Comparison of ENCODE assay signal across 8 mouse cellular contexts in the genomic region with DNA sequence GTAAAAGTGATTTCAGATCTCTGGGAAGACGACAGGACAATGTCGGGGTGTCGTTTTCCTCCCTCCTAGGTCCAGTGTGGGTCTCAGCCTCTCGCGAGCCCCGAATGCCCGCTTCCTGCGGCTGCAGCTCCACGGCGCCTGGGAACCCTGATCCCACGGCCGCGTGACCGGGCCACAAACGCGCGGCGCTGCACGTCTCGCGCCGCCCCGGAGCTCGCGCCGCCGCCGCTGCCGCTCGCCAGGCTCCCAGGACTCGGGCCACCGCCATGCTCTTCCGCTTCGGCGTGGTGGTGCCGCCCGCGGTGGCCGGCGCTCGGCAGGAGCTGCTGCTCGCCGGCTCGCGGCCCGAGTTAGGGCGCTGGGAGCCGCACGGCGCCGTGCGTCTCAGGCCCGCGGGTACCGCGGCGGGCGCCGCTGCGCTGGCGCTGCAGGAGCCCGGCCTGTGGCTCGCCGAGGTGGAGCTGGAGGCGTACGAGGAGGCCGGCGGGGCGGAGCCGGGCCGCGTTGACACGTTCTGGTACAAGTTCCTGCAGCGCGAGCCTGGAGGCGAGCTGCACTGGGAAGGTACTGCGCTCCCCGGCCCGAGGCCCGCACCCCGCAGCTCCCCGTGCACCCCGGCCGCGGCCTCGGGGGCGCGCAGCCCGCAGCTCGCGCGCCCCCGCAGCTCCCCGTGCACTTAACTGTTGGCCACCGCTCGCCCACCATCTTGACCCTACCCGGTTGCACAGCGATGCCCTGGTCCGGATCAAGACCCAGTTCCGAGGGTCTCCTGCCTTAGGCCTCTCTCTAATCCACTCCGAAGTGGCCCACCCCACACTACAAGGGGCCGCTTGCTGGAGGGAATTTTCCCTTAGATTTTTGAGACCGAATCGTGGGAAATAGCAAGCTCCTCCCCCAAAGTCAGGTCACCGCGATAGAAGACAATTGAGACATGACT. TPM values are rescaled to one million over a fixed set of nuclear protein-coding genes. Genes with fewer than 3 reads are reported as not detected.
DNase-seq lines count a peak whose midpoint lies in the region; ATAC-seq and TF ChIP-seq lines count a peak whose summit lies in the region.

A gene (plus strand): TSS at position 200 of the 937 bp plus-strand sequence.

- DNase-seq in CD4-positive helper T cell, adult 2 months (ENCODE audit: low read depth, low spot score) = peak; percentile 61
- peak; percentile 78 for DNase-seq in forebrain, embryonic 10.5 days (ENCODE audit: extremely low spot score, low spot score)
- peak; percentile 87 to 94 for DNase-seq in kidney, postnatal 25 days
- peak; percentile 46 to 56 (median 49) for DNase-seq in liver, embryonic 14.5 days (ENCODE audit: low read depth in 3 of 3, low spot score in 3 of 3)
- DNase-seq in neural tube, embryonic 10.5 days (ENCODE audit: extremely low spot score, low spot score) = peak; percentile 83

- under 1% methylated on average over 106 of the region's 106 CpGs for WGBS in forebrain, embryonic 10.5 days
- WGBS in heart, embryonic 15.5 days = under 1% methylated on average over 106 of the region's 106 CpGs
- under 1% methylated on average over 96 of the region's 106 CpGs for WGBS in liver, embryonic 14.5 days (ENCODE audit: insufficient replicate concordance)
- under 1% methylated on average over 99 of the region's 106 CpGs for WGBS in stomach, embryonic 15.5 days

- peak within 1 kb of the TSS; percentile 72 for H3K4me2 ChIP-seq in heart, embryonic 15.5 days
- peak within 1 kb of the TSS; percentile 81 for H3K4me2 ChIP-seq in liver, embryonic 14.5 days (ENCODE audit: low read depth)
- peak within 1 kb of the TSS; percentile 74 for H3K4me2 ChIP-seq in stomach, embryonic 15.5 days

- peak; percentile 97 for ATAC-seq in heart, embryonic 15.5 days (replicated peaks; ENCODE audit: insufficient number of reproducible peaks, insufficient read depth, low FRiP score, low read depth)
- peak; percentile 95 for ATAC-seq in liver, embryonic 14.5 days (ENCODE audit: insufficient read depth)
- ATAC-seq in stomach, embryonic 15.5 days (ENCODE audit: insufficient read depth, low FRiP score, low read depth) = peak; percentile 97

- no peaks in the 10 kb centered on the region for H3K4me1 ChIP-seq in brown adipose tissue, adult 24 weeks (ENCODE audit: control insufficient read depth, insufficient read depth, insufficient read length, low read length)
- 0 out of 2 replicates have a peak, but pooled peaks cover 4% of the 10 kb centered on the region for H3K4me1 ChIP-seq in forebrain, embryonic 10.5 days
- peaks cover 5% of the 10 kb centered on the region for H3K4me1 ChIP-seq in heart, embryonic 15.5 days (replicated peaks)
- H3K4me1 ChIP-seq in liver, embryonic 14.5 days (replicated peaks; ENCODE audit: control insufficient read depth in 2 of 2, insufficient read depth in 2 of 2, low read length in 1 of 2) = peaks cover 0 to 3% of the 10 kb centered on the region in 2 experiments; a peak in 1 of 4 replicates
- no peaks in the 10 kb centered on the region for H3K4me1 ChIP-seq in stomach, embryonic 15.5 days

- H3K36me3 ChIP-seq in forebrain, embryonic 10.5 days (replicated peaks) = no peaks in the 10 kb centered on the region; the same call in 1 of the 2 replicates
- H3K36me3 ChIP-seq in heart, embryonic 15.5 days = no peaks in the 10 kb centered on the region
- no peaks in the 10 kb centered on the region for H3K36me3 ChIP-seq in liver, embryonic 14.5 days (replicated peaks; ENCODE audit: control insufficient read depth, insufficient read depth, low read depth)
- no peaks in the 10 kb centered on the region for H3K36me3 ChIP-seq in stomach, embryonic 15.5 days

- no peak for TF ChIP-seq CTCF in liver, embryonic 14.5 days (IDR thresholded peaks at IDR 0.05; ENCODE audit: low read depth)

- peak within 1 kb of the TSS; percentile 99 for H3K4me3 ChIP-seq in brown adipose tissue, adult 24 weeks (ENCODE audit: insufficient read depth, low read depth, low read length)
- H3K4me3 ChIP-seq in forebrain, embryonic 10.5 days = peak within 1 kb of the TSS; percentile 72
- H3K4me3 ChIP-seq in heart, embryonic 15.5 days = peak within 1 kb of the TSS; percentile 70
- H3K4me3 ChIP-seq in liver, embryonic 14.5 days (ENCODE audit: insufficient read depth in 1 of 2, low read depth in 2 of 2, low read length in 2 of 2) = peak within 1 kb of the TSS; percentile 62 to 87
- peak within 1 kb of the TSS; percentile 61 for H3K4me3 ChIP-seq in stomach, embryonic 15.5 days (replicated peaks)

- peak within 1 kb of the TSS; percentile 89 for H3K27ac ChIP-seq in brown adipose tissue, adult 24 weeks (replicated peaks; ENCODE audit: low read depth, low read length)
- H3K27ac ChIP-seq in forebrain, embryonic 10.5 days = peak within 1 kb of the TSS; percentile 97
- peak within 1 kb of the TSS; percentile 99 for H3K27ac ChIP-seq in heart, embryonic 15.5 days
- H3K27ac ChIP-seq in liver, embryonic 14.5 days = no peak within 1 kb of the TSS; the same call in 1 of the 2 replicates
- H3K27ac ChIP-seq in stomach, embryonic 15.5 days = peak within 1 kb of the TSS; percentile 98

- H3K9ac ChIP-seq in heart, embryonic 15.5 days = peak within 1 kb of the TSS; percentile 91
- H3K9ac ChIP-seq in liver, embryonic 14.5 days (replicated peaks) = peak within 1 kb of the TSS; percentile 62
- H3K9ac ChIP-seq in stomach, embryonic 15.5 days = peak within 1 kb of the TSS; percentile 93

- H3K9me3 ChIP-seq in forebrain, embryonic 10.5 days = peaks cover 9% of the 10 kb centered on the region
- H3K9me3 ChIP-seq in heart, embryonic 15.5 days (replicated peaks) = no peaks in the 10 kb centered on the region
- no peaks in the 10 kb centered on the region for H3K9me3 ChIP-seq in liver, embryonic 14.5 days (ENCODE audit: control insufficient read depth, low read length)
- no peaks in the 10 kb centered on the region for H3K9me3 ChIP-seq in stomach, embryonic 15.5 days

- TF ChIP-seq EP300 in liver, embryonic 14.5 days (IDR thresholded peaks at IDR 0.05; ENCODE audit: low read depth) = no peak

- H3K27me3 ChIP-seq in forebrain, embryonic 10.5 days (ENCODE audit: poor library complexity, severe bottlenecking) = no peaks in the 10 kb centered on the region
- H3K27me3 ChIP-seq in heart, embryonic 15.5 days = no peaks in the 10 kb centered on the region
- no peaks in the 10 kb centered on the region for H3K27me3 ChIP-seq in liver, embryonic 14.5 days (ENCODE audit: control insufficient read depth, insufficient read depth, low read length)
- no peaks in the 10 kb centered on the region for H3K27me3 ChIP-seq in stomach, embryonic 15.5 days (replicated peaks)

RNA-seq across cellular contexts. Expression of the gene that starts here (rescaled TPM):
- 6.7 and 10.9 TPM in 2 replicates for polyA plus RNA-seq in brown adipose tissue, adult 24 weeks (2012; ENCODE audit: insufficient read depth, insufficient read length, missing spikeins)
- polyA plus RNA-seq in forebrain, embryonic 10.5 days (2016; fragmentation: Nextera tagmentation; extraction: Ambion mirVana) = 0.46 and 0.52 TPM in 2 replicates
- 0.38 and 0.50 TPM in 2 replicates for polyA plus RNA-seq in heart, embryonic 15.5 days (2015; fragmentation: Nextera tagmentation; extraction: Ambion mirVana)
- 0.22 and 0.26 TPM in 2 replicates for polyA plus RNA-seq in liver, embryonic 14.5 days (2012; rRNA removed)
- 0.05 and 0.16 TPM in 2 replicates for polyA plus RNA-seq in liver, embryonic 14.5 days (2014; fragmentation: Nextera tagmentation; extraction: Ambion mirVana)
- 0.17 and 1.1 TPM in 2 replicates for polyA plus RNA-seq in stomach, embryonic 15.5 days (2015; fragmentation: Nextera tagmentation; extraction: Ambion mirVana)

Comparison
In these comparisons a context has a peak if more than half of its experiments do, and no peak if none do; other contexts are left out.
1. Peak in DNase-seq, H3K4me3 ChIP-seq and H3K27ac ChIP-seq in forebrain, embryonic 10.5 days; RNA of the gene not detected or under 1 TPM.
2. Peak in ATAC-seq, H3K4me3 ChIP-seq, H3K27ac ChIP-seq, H3K9ac ChIP-seq and H3K4me2 ChIP-seq in heart, embryonic 15.5 days; RNA of the gene not detected or under 1 TPM.
3. Peak in DNase-seq, ATAC-seq, H3K4me3 ChIP-seq, H3K9ac ChIP-seq and H3K4me2 ChIP-seq in liver, embryonic 14.5 days; RNA of the gene not detected or under 1 TPM.